Mouse (Mus musculus) embryo, embryonic 10.5 days (tissue): ENCODE data around the gene Zcchc14.

Source experiments
- DNase-seq: peaks from one replicate; pipeline ENCODE4 v3.0.0-alpha.2; 2015; ENCODE audit warnings: low spot score

Gene Zcchc14

DNA sequence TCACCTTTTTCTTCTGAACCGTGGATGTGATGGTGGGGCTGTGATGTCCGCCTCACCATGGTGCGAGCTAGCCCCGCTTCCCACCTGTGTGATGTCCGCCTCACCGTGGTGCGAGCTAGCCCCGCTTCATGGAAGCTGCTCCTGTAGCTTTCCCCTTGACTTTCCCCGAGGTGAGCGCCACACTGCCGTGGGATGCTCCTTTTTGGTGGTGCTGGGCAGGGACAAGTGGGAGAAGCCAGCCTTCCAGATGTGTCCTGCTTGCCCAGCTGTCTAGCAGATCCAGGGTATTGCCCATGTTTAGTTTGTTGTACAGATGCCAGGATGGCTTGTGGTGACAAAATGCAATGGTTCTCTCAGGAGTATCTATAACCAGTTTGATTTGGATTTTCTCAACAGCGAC lies 10.4 kb upstream of the Zcchc14 start:
- no peak for DNase-seq

DNA sequence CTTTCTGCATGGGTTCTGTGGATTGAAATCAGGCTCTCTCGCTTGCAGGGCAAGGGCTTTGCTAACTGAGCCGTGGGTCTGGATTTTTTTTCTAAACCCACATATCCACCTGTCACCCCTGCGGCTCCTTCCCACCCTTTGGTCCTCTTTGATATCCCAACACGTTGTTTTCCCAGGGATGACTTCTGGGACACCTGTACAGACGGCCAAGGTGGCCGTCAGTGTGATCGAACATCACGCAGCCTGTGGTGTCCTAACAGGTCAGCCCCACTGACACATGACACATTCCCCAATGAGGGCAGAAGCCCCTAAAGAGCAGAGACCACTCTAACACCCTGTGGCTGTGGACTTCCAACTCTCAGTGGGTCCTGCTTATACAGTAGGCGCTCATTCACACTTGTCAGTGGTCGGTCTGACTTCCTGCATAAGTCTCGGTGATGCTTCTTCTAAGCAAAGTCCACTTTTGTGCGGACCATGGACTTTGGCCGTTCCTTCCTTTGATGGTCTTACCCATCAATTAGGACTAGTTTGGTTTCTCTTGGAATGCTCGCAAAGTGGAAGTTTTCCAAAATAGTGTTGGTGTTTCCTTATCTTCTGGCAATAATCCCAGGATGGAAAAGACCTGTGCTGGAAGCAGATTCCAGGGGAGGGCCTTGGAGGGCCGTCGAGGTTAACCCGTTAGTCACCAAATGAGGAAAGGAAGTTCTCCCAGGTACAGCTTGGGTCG lies 9.1 kb upstream of the Zcchc14 start:
- DNase-seq, result no peak

DNA sequence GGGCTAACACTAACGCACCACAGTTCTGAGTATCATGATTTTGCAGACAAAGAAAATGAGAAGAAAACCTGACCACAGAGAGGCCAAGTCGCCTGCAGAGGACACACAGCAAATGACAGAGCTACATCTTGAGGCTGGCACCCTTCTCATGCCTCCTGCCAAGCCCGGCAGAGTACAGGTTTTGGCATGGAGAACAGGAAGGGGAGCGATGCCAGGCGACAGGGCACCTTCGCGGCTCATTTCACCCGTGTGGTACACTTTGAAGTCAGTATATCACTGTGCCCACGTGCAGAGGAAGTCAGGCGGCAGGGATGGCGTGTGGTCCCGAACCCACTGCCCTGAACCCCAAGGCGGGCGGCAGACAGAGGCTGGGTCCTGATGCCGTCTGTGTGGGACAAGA lies 7.9 kb upstream of the Zcchc14 start:
- no peak for DNase-seq

DNA sequence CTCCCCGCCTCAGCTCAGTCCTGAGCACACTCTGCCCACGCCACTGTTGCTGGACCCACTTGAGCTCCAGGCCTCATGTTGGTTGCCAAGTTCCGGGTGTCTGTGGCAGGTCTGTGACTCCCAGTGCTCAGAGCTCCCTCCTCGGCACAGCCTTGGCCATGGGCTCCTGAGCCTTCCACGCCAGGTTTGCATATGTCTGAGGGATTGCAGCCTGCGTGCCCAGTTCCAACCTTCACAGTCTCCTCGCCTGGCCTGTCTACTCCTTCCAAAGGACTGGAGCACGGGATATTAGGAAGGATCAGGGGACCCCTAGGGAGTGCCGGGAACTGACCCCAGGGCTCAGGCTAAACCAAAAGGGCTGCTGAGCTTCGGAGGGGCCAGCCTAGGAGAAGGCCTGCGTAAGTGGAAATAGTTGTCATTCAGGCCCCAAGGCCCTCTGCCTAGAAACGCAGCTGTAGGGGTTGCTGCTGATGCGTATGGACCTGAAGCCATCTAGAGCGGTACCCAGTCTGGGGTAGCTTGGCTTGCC lies 2.3 kb upstream of the Zcchc14 start:
- DNase-seq, result no peak

DNA sequence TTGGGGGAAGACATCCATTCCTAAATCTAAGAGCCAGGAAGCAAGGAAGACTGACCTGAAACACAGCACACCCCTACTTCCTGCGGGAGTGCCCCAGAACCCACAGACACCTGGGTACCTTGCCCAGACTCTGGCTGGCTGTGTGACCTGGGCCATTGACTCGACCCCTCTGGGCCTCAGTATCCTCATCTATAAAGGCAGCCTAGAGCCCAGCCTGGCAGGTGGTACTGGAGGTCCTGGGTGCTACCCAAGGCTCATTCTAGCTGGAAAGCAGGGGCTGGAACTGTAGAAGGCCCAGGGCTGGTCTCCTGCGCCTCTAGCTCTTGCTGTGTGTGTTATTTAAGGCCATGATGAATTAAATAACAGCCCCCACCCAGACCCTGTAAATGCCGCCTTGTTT lies 1.4 kb upstream of the Zcchc14 start:
- no peak for DNase-seq

DNA sequence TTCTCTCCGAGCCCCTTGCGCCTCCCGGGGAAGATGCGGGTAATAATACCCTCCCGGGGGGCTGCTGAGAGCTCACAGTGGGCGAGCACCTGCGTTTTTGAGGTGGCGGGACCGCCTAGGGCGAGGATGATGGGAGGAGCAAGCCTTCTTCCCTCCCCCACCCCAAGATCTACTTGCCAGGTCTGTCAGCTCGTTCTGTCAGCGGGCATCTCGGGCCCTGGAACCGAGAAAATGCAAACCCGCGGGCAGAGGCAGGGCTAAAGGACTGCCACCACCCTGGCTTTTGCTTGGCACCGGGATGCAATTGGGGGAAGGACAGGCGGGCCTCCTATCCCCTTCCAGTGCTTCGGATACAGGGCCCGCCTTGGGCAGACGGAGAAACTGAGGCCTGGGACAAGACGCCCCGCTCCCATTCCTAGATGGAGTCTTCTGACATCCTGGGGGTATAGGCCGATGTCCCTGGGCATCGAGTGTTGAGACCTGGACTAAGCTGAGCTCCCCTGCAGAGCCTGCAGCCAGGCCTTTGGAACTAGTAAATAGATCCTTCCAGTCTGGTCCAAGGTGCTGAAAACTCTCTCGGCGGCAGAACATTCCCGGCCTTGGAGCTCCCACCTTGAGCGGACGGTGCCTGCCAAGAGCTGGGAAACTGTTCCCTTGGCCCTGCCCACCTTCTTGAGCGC lies 779 bp upstream of the Zcchc14 start:
- DNase-seq, result peak; percentile 50

DNA sequence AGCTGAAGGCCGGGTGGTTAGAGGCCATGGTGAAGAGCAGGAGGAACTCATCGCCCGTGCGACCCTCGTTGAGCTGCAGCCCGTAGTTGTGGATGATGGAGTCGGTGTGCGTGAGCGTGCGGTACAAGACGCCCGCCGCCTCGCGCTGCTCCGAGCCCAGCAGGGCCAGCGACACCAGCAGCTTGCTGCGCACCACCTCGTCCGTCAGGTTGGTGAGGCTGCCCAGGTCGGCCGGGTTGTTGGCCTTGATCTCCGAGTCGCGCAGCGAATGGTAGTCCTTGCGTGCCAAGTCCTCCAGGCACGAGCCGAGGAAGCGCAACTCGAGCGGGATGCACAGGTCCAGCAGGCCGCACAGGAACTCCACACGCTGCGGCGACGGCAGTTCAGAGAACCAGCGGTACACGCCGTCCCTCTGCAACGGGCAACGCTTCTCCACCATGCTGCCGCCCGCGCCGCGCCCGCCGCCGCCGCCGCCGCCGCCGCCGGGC lies 783 bp downstream of the Zcchc14 start:
- peak; percentile 54 for DNase-seq

DNA sequence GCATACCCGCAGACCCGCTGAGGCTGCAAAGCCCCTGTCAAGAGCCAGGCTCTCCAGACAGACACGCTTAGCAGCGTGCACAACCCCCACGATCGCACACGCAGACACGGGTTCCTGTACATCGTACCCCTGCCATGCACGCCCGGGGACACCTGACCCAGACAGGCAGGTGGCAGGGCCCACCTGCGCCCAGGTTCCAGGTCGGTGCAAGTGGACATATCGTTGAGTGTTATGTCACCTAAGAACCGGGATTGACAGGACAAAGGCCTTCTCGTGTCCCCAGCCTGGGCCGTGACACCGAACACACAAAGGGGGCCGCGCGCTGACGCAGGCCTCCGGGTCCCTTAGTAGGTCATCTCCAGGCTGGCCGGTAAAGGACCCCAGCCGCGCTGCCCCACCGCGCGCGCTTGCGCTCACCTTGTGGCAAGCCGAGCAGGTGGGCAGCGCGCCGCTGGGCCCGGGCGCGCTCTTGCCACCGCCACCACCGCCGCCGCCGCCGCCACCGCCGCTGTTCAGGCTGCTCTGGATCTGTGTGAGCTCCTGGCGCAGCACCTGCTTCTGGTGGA lies 1.3 kb downstream of the Zcchc14 start:
- DNase-seq, result no peak

DNA sequence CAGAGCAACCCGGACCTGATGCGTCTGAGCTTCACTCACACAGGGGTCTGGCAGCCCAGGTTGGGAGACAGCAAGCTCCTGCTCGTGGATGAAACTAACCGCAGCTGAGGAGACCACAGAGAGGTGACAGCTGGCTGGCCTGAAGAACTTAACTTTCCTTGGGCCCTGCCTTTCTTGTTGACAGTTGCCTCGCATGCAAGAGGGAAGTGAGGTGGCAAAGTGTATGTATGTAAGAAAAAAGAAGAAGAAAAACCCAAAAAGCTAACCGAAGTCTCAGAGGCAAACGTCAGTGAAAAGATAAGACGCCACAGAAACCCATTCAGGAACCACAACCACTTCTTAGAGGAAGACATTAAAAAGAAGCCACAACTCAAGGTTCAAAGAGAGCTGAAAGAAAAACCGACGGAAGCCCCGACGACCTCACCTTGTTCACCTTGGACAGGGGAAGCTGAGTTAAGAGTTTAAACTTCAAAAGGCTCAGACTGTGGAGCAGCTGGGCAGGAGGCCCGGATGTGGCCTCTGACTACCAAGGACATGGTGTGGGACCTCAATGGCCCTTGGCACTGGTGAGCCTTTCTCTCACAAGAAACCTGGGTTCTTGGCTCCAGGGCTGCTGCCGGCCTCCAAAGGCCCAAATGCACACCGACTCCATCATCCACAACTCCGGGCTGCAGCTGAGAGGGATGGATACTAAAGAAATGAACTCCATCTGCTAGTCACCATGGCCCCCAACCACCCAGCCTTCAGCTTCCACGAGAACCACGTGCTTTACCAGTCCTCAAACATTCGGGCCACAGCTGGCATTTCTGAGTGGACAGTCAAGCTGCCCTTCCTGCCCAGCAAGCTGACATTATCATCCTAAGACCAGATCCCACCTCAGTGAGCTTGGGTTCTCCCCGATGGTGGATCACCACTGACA lies 2.1 kb downstream of the Zcchc14 start:
- DNase-seq, result no peak

DNA sequence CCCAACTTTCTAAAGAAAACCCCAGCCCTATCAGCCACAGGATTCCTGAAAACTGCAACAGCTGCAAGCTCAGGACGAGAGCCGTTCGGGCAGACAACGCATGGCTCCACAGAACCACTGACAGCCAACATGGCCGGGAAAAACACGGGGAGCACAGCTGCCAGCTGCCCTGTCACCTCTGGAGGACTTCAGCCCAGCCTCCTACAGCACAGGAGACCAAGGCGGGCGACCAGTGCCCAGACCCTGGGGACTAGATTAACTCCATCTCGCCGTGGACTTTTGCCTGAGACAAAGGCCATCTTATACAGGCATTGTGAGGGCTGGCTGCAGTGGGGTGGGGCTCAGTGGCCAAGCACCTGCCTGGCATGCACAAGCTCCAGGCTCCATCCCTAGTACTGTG lies 2.8 kb downstream of the Zcchc14 start:
- no peak for DNase-seq

DNA sequence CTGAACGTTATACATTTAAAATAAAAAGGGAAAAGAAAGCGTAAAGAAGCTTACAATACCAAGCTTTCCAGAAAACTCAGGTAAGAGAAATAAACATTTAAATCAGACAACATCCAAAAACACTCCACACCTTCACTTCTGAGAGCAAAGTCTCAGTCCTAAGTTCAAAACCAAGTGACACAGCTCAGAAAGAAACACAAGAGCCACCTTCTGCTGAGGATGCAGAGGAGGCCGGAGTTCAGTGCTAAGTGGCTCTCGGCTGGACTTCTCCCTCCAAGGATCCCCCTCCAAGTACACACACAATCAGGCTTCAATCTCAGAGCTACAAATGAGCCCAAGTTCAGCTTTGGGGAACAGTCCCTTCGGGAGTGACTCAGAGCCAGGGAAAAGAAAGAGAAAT lies 3.3 kb downstream of the Zcchc14 start:
- DNase-seq, result no peak

DNA sequence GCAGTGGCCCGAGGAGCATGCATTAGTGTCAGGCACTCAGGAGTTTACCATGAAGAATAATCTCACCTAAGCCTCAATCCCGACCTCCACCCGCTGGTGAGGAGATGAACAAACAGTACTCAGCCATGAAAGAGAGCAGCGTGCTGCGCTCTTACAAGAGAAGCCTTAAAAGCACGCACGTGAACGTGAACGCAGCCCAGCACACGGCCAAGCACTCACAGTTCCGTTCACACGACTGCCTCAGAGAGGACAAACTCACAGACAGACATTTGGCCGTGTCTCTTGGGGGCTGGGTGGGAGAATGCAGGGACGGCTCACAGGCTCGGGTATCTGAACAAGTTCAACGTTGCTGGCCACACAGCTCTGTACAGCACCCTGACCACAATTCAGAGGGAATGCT lies 4.2 kb downstream of the Zcchc14 start:
- no peak for DNase-seq

DNA sequence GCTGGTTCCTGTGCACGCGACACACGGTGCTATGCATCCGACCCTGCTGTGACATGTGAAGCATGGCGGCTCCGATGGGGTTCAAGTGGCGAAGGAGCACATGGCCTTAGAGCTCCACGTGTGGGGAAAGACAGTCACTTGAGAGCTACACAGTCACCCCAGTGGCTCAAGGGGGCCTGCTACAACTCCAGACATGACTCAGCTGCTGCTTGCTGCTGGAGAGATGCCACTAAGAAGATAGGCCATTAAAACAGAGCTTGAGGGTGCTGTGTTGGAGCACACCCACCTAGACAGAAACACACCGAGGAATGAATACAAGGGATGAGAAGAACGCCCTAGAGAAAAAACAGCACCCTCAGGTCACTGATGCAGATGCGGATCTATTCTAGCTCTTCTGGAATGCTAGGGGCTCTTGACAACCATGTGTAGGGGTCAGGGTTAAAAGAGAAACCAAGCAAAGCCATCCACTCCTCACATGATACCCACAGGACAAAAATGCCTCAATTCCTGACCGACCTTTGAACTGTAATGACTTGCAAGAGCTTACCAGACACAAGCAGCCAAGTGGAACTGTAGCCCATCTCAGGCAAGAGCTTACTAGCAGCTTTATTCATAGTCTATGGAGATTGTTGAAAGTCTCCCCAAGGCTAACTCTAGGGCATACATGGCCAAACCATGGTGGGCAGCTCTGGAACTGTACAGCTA lies 5.0 kb downstream of the Zcchc14 start:
- DNase-seq, result no peak

DNA sequence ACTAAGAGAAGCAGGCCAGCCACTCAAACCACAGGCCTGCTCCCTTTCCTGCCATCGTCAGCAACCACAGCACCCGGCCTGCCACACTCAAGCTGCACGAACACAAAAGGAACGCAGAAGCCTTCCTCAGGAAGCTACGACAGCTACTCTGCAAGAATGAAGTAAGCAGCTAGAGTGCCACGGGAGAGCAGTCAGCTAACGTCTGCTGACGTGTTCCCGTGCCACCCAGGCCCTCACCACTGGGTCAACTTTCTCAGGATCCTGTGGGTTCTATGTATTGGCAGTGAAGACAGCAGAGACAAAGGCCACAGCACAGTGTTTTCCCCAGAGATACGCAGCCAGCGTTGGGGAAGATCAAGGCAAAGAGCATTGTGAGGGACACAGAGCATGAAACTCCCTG lies 9.3 kb downstream of the Zcchc14 start:
- DNase-seq, result no peak

DNA sequence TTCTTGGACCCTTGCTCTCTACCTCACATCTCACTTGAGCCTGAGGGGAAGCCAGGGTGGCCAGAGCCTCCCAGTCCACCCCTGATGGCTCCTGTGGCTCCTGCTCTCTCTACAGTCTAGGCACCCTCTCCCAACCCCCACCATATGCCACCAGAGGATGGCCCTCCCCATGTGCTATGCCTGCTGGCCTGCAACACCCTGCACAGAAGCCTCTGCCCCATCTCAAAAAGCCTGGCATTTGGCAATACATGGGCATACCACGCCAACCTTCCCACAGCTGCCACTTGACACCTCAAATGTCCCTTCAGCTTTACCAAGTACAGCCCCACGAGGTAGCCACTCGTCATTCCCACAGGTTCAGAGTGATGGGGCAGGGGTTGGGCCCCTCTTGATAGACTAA lies 9.9 kb downstream of the Zcchc14 start:
- DNase-seq, result no peak

DNA sequence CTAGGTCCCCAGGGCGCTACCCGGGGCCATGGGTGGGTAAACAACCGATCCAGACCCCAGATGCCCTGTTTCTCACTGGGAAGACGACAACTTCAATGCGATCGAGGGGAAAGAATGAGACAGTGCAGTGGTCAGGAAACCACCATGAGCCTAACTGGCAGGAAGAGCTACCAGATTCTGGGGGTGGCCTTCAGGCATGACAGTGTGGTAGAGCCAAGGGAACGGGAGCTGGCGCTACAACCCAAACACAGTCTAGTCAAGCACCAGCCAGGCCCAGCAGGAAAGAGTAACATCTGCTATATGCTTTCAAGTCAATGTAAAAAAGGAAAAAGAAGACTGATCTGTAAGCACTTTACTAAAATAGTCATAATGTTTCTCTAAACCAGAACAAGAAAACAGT lies 16.5 kb downstream of the Zcchc14 start:
- no peak for DNase-seq

DNA sequence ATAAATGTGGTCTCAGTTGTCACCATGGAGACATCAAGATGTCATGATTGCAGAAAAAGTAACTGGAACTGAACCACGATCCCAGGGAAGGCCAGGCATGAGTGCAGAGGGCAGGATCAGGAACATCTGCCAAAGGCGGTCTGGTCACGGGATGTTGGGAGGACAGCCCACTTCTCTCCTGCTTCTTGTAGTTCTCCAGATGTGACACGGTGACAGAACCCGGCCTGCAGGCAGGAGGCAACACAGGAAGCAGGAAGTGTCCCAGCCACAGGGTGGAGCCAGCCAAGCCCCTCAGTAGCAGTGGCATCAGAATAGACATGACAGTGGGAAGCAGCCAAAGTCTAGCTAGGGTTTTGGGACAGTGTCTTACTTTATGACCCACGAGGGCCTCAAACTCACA lies 17.2 kb downstream of the Zcchc14 start:
- no peak for DNase-seq

DNA sequence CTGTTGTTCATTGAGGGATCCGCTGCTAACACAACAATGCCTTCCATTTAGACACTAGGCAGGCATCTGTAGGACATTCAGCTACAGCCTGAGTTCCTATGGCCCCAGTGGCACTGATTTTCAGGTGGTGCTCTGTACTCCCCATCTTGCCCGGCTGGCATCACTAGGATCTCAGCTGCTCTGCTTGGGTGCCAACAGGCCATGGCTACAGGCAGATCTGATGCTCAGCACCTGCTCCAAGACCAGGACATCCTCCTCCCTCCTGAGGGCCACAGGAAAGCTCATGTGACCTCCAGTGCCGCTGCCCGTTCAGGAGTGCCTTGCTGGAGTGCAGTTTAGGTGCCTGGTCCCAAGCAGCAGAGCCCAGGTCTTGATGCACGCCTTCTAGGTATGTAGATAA lies 20.3 kb downstream of the Zcchc14 start:
- no peak for DNase-seq

DNA sequence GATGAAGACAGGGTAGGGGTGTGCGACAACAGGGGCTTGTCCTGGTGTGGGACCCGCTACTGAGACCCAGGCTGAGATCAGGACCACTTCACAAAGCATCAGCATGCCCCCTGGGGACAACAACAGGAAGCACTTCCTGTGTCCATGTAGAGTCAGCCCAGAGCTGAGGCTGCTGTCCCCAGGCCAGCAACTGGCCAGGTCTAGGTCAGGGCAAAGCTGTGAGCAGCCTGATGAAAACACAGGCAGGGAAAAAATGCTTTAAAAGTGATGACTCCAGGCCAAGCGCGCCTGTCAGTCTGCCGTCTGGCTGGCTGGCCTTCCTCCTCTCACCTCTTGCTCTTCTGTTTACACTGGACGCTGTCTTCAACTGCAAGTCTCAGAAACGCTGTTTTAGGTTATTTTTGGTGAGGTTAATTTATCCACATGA lies 21.0 kb downstream of the Zcchc14 start:
- DNase-seq, result no peak

DNA sequence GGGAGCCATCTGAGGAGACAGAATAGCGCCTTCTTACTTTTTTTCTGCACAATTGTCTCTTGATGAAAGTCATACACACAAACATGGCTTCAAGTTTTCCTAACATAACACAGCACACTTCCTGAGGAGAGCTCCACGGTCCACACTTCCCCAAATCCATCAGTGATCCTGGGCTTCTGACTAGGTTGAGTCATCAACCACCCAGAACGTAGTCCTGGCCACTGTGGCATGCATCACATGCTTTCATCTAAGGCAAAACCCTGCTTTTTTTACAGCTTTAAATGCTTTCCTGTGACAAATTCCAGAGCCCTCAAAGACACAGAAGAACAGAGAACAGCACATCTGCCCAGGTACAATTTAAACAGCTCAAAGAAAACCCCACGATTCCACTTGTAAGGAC lies 24.0 kb downstream of the Zcchc14 start:
- no peak for DNase-seq

DNA sequence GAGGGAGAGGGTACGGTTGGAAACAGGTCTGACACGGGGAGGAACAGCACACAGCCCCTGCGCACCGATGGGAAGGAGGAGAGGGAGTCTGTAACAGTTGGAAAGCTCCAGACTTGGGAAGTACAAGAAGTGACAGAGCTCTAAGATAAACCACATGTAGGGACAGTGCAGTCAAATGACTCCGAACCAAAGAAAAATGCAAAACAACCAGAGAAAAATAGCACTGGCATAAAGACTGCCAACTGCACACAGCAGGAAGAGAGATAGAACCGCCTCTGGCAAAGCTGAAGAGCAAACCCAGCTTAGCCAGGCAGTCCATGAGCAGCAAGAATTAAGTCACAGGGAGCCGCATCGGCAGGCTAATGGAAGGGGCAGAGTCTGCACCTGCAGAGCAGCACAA lies 29.7 kb downstream of the Zcchc14 start:
- no peak for DNase-seq

DNA sequence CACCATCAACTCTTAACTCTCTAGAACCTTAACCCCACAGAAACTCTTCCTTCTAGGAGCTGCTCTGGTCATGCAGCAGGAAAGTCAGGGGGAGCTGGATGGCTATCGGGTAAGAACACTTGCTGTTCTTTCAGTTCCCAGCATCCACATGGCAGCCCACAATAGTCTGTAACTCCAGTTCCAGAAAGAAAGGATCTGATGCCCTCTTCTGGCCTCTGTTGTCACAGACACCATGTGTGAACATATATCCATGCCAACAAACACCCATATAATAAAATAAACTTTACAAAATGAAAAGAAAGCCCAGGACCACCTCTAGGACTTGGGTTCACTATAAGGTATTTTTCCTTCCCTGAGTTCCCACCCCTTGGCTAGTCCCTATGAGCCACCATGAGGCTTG lies 30.8 kb downstream of the Zcchc14 start:
- no peak for DNase-seq
